22 mouse cellular contexts compared by ENCODE assay signal in the genomic region with DNA sequence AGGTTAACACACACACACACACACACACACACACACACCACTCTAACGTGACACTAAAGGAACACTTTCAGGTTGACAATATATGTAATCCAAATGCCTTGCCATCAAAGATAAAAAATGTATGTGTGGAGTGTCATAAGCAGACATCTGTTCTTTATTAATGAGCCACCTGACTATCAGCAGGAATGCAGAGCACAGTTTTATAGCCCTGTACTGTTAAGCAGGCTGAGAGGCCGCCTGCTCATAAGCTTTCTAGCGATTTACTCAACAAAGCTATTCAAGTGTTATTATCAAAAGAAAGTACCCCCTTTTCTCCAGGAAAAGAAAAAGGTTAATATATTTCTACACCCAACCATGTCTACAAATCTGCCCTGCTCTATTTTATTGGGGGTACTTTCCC. TPM values are rescaled to one million over a fixed set of nuclear protein-coding genes. Genes with fewer than 3 reads are reported as not detected.
DNase-seq lines count a peak whose midpoint lies in the region; ATAC-seq and TF ChIP-seq lines count a peak whose summit lies in the region.
"Had no signal": no experiment of that assay in that cellular context is flagged by ENCODE, and none has a peak within 500 bp of the region (broad histone marks: within the 10 kb centered on the region; RNA-seq: fewer than 3 reads in every experiment).

No protein-coding gene starts in this region.

- TF ChIP-seq POLR2A in cerebellum, adult 2 months (IDR thresholded peaks at IDR 0.05; ENCODE audit: borderline replicate concordance, insufficient read depth, low read length), result no peak

- H3K4me3 ChIP-seq in cerebellum, adult 2 months (replicated peaks; ENCODE audit: insufficient read depth, low read depth, low read length), result no peak overlapping the region
- H3K4me3 ChIP-seq in limb, embryonic 12.5 days (replicated peaks), result no peak overlapping the region
- H3K4me3 ChIP-seq in limb, embryonic 10.5 days, result no peak overlapping the region
- H3K4me3 ChIP-seq in neural tube, embryonic 15.5 days (replicated peaks), result no peak overlapping the region
- H3K4me3 ChIP-seq: embryonic facial prominence, embryonic 15.5 days; forebrain, embryonic 10.5 days; hindbrain, embryonic 10.5 days; limb, embryonic 15.5 days; liver, embryonic 15.5 days; midbrain, embryonic 12.5 days had no signal

- H3K27me3 ChIP-seq in cerebellum, adult 2 months (ENCODE audit: control insufficient read depth, insufficient read depth, low read length), result no peaks in the 10 kb centered on the region
- no peaks in the 10 kb centered on the region for H3K27me3 ChIP-seq in limb, embryonic 12.5 days
- no peaks in the 10 kb centered on the region for H3K27me3 ChIP-seq in limb, embryonic 10.5 days (ENCODE audit: low read depth, poor library complexity, severe bottlenecking)
- no peaks in the 10 kb centered on the region for H3K27me3 ChIP-seq in neural tube, embryonic 15.5 days (replicated peaks)
- H3K27me3 ChIP-seq: CH12.LX; embryonic facial prominence, embryonic 15.5 days; limb, embryonic 15.5 days; liver, embryonic 15.5 days; midbrain, embryonic 12.5 days had no signal

- no peaks in the 10 kb centered on the region for H3K36me3 ChIP-seq in limb, embryonic 12.5 days
- no peaks in the 10 kb centered on the region for H3K36me3 ChIP-seq in limb, embryonic 10.5 days
- no peaks in the 10 kb centered on the region for H3K36me3 ChIP-seq in neural tube, embryonic 15.5 days
- H3K36me3 ChIP-seq: embryonic facial prominence, embryonic 15.5 days; forebrain, embryonic 10.5 days; hindbrain, embryonic 10.5 days; limb, embryonic 15.5 days; midbrain, embryonic 12.5 days had no signal

- peak; percentile 73; the same call in 1 of the 2 replicates for ATAC-seq in limb, embryonic 12.5 days (ENCODE audit: insufficient number of reproducible peaks, insufficient read depth, low FRiP score, low TSS enrichment, low read depth)
- 0 out of 2 replicates have a peak, but pooled peaks have one; percentile 55 for ATAC-seq in neural tube, embryonic 15.5 days (ENCODE audit: low FRiP score)
- ATAC-seq: hindbrain, postnatal 0 days had no signal

- H3K4me1 ChIP-seq in cerebellum, adult 2 months (ENCODE audit: control insufficient read depth, insufficient read depth, low read length), result peaks cover 15% of the 10 kb centered on the region
- H3K4me1 ChIP-seq in limb, embryonic 12.5 days (replicated peaks), result peaks cover 20% of the 10 kb centered on the region
- peaks cover 22% of the 10 kb centered on the region for H3K4me1 ChIP-seq in limb, embryonic 10.5 days
- no peaks in the 10 kb centered on the region for H3K4me1 ChIP-seq in neural tube, embryonic 15.5 days
- H3K4me1 ChIP-seq: embryonic facial prominence, embryonic 15.5 days; forebrain, embryonic 10.5 days; hindbrain, embryonic 10.5 days; midbrain, embryonic 12.5 days had no signal

- no peak overlapping the region for H3K27ac ChIP-seq in cerebellum, adult 2 months (ENCODE audit: insufficient read depth, low read length)
- H3K27ac ChIP-seq in limb, embryonic 12.5 days, result peak overlapping the region; percentile 73
- H3K27ac ChIP-seq in limb, embryonic 10.5 days, result no peak overlapping the region
- no peak overlapping the region for H3K27ac ChIP-seq in neural tube, embryonic 15.5 days (replicated peaks)
- H3K27ac ChIP-seq: embryonic facial prominence, embryonic 15.5 days; forebrain, embryonic 10.5 days; hindbrain, embryonic 10.5 days; hindbrain, postnatal 0 days; limb, embryonic 15.5 days; liver, embryonic 15.5 days; macrophage; midbrain, embryonic 12.5 days had no signal

- 0 out of 2 replicates have a peak overlapping the region, but pooled peaks have one; percentile 7 for H3K4me2 ChIP-seq in limb, embryonic 12.5 days
- no peak overlapping the region for H3K4me2 ChIP-seq in neural tube, embryonic 15.5 days
- H3K4me2 ChIP-seq: embryonic facial prominence, embryonic 15.5 days; limb, embryonic 15.5 days; liver, embryonic 15.5 days; midbrain, embryonic 12.5 days had no signal

- H3K9ac ChIP-seq in limb, embryonic 12.5 days (replicated peaks), result no peak overlapping the region
- no peak overlapping the region for H3K9ac ChIP-seq in neural tube, embryonic 15.5 days (replicated peaks)
- H3K9ac ChIP-seq: embryonic facial prominence, embryonic 15.5 days; limb, embryonic 15.5 days; liver, embryonic 15.5 days; midbrain, embryonic 12.5 days had no signal

- WGBS in cerebellum, adult 2 months, result 7% methylated on average over 3 of the region's 3 CpGs
- WGBS in limb, embryonic 12.5 days, result 21% methylated on average over 3 of the region's 3 CpGs
- 53% methylated on average over 3 of the region's 3 CpGs for WGBS in limb, embryonic 10.5 days
- 50% methylated on average over 3 of the region's 3 CpGs for WGBS in neural tube, embryonic 15.5 days

- no peaks in the 10 kb centered on the region for H3K9me3 ChIP-seq in limb, embryonic 12.5 days
- H3K9me3 ChIP-seq in limb, embryonic 10.5 days (replicated peaks), result no peaks in the 10 kb centered on the region
- H3K9me3 ChIP-seq in neural tube, embryonic 15.5 days (replicated peaks), result no peaks in the 10 kb centered on the region
- H3K9me3 ChIP-seq: embryonic facial prominence, embryonic 15.5 days; forebrain, embryonic 10.5 days; hindbrain, embryonic 10.5 days; limb, embryonic 15.5 days; liver, embryonic 15.5 days; midbrain, embryonic 12.5 days had no signal

- DNase-seq in cerebellum, adult 9-10 months, result peak; percentile 43
- DNase-seq in cerebellum, adult 2 months, result no peak
- no peak for DNase-seq in limb, embryonic 10.5 days (ENCODE audit: low spot score)
- DNase-seq in hindlimb bud, embryonic 11.5 days (ENCODE audit: extremely low spot score, low read depth, low spot score), result peak; percentile 41
- no peak for DNase-seq in thymus, postnatal 14 days
- DNase-seq: adrenal gland, postnatal 36 days; cerebellum, postnatal 10 days; gastrocnemius, postnatal 10 days; kidney, adult 9 months; kidney, postnatal 36 days; right cerebral cortex, postnatal 4 days had no signal

- no peak for TF ChIP-seq CTCF in cerebellum, adult 2 months (IDR thresholded peaks at IDR 0.05; ENCODE audit: borderline replicate concordance, insufficient read depth, low read depth, low read length)

RNA-seq across cellular contexts. Expression of a gene that starts 56.7 kb away (rescaled TPM):
- 25.1 TPM in 2 replicates for polyA plus RNA-seq in cerebellum, adult 2 months (2012; rRNA removed)
- polyA plus RNA-seq in limb, embryonic 12.5 days (2016; fragmentation: Nextera tagmentation; extraction: Ambion mirVana), result 15.9 and 16.2 TPM in 2 replicates
- polyA plus RNA-seq in limb, embryonic 10.5 days (2016; fragmentation: Nextera tagmentation; extraction: Ambion mirVana), result 7.2 and 10.5 TPM in 2 replicates
- polyA plus RNA-seq in neural tube, embryonic 15.5 days (2015; fragmentation: Nextera tagmentation; extraction: Ambion mirVana), result 16.6 and 49.0 TPM in 2 replicates

RNA-seq across cellular contexts. Expression of a gene that starts 57.0 kb away (rescaled TPM):
- polyA plus RNA-seq in cerebellum, adult 2 months (2012; rRNA removed), result 234 and 248 TPM in 2 replicates
- 33.5 and 35.6 TPM in 2 replicates for polyA plus RNA-seq in limb, embryonic 12.5 days (2016; fragmentation: Nextera tagmentation; extraction: Ambion mirVana)
- polyA plus RNA-seq in limb, embryonic 10.5 days (2016; fragmentation: Nextera tagmentation; extraction: Ambion mirVana), result 17.2 and 22.6 TPM in 2 replicates
- polyA plus RNA-seq in neural tube, embryonic 15.5 days (2015; fragmentation: Nextera tagmentation; extraction: Ambion mirVana), result 30.7 and 33.1 TPM in 2 replicates

Comparison
In these comparisons a context has a peak if more than half of its experiments do, and no peak if none do; other contexts are left out.
1. DNase-seq: peak in cerebellum, adult 9-10 months (single experiment) and hindlimb bud, embryonic 11.5 days (single experiment); none in cerebellum, adult 2 months (0 of 2), limb, embryonic 10.5 days (single experiment) and thymus, postnatal 14 days (single experiment).